In the genomic region with DNA sequence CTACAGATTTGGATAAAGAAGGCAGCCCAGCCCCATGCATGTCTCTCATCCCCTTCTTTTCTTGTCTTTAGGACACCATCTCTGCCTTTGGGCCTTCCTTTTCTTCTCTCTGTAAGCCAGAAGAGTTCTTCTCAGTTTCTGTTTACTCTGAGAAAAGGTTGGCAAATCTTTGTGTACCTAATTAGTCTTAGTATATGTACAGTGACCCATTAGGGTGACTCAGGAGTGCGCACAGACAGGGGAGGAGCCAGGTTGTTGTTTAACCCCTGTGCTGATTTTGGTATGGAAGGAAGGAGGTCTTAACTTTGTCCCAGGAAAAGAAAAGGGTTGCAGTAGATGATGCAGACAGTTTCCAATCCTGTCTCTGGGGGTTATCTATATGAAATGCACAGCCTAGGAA, we compare ENCODE assay signal across 15 mouse cellular contexts.
"Had no signal": no experiment of that assay in that cellular context is flagged by ENCODE, and none has a peak within 500 bp of the region (broad histone marks: within the 10 kb centered on the region; RNA-seq: fewer than 3 reads in every experiment).

No protein-coding gene starts in this region.

- H3K36me3 ChIP-seq: liver, embryonic 15.5 days; midbrain, embryonic 12.5 days; neural tube, embryonic 13.5 days had no signal

- H3K4me3 ChIP-seq: layer of hippocampus, adult 2 months; liver, embryonic 15.5 days; midbrain, embryonic 12.5 days; neural tube, embryonic 13.5 days had no signal

- ATAC-seq: lung, postnatal 0 days; midbrain, embryonic 16.5 days had no signal

- H3K27me3 ChIP-seq: liver, embryonic 15.5 days; midbrain, embryonic 12.5 days had no signal

- H3K27ac ChIP-seq: layer of hippocampus, adult 2 months; liver, embryonic 15.5 days; midbrain, embryonic 12.5 days; neural tube, embryonic 13.5 days had no signal

- DNase-seq: kidney, adult 8-10 months; kidney, postnatal 10 days; kidney, postnatal 4 days; left cerebral cortex, postnatal 4 days; lung, adult 2 months; lung, postnatal 4 days; retina, postnatal 1 day; right cerebral cortex, postnatal 14 days; thymus, adult 18-20 months had no signal

- H3K9me3 ChIP-seq: liver, embryonic 15.5 days; midbrain, embryonic 12.5 days; neural tube, embryonic 13.5 days had no signal

- H3K4me1 ChIP-seq: midbrain, embryonic 12.5 days had no signal
